Mouse (Mus musculus) lung, postnatal 14 days (tissue): ENCODE data around the gene Cblb.

Experiments used
- DNase-seq: peaks from one replicate; pipeline ENCODE4 v3.0.0; 2021

Gene Cblb

DNA sequence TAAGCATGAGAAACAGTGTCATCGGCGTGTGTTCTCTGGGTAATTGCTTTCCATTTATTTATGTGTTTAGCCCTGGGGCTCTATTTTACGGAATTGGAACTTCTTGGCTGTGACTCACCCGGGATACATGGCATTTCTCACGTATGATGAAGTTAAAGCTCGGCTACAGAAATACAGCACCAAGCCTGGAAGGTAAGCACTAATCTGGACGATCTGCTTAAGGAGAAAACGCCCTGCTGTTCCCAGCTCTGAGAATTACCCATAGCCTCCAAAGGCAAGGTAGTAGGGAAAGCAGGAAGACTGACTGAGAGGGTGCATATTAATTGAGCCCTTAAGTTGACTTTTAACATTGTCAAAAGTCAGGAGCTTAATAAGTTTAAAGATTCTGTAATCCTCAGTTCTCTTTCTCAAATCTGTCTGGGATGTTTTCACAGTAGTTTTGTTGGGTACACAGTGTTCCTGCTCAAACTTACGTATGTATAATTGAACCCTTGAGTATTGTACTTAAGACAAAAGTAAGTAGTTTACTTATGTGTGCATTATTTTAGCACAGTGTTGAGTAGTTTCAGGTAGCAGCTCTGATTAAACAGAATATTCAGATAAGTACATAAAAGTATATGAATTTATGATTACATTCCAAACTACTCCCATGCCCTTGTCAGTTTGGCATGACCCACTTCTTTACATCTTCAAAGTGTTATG is 104.8 kb downstream of the Cblb start:
- no peak for DNase-seq

DNA sequence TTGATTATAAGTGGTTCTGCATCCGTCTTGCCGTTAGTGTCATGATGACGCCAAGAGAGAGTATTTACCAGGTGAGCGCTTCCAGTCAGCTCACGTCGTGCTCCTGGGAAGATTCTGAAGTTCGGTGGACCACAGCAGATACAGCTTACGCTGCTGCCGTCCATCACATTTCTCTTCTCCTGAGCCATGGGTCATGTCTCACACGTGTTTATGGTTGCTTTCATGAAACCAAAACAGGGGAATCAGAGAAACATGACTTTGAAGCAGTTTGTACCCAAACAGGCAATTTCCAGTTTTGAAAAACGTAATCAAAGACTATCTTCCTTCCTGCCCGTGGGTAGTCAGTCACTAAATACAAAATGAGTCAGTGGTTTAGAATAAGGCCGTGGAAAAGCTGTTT is 112.1 kb downstream of the Cblb start:
- no peak for DNase-seq

DNA sequence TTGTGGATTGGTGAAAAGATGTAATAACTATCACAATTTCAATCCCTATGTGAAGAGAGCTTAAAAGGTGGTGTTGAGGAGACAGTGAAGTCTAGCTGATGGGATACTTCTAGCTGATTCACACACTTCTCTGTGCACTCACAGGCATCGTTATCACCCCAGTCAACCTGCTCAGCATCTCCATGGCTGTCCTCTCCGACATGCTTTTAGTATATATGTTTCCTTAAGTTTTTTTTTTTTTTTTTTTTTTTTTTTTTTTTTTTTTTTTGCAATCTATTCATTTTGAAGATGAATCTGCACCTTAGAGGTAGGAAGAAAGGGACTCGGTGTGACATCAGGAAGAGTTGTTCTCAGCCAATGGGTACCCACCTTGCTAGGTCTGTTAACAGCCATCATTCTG is 112.8 kb downstream of the Cblb start:
- DNase-seq, result no peak

DNA sequence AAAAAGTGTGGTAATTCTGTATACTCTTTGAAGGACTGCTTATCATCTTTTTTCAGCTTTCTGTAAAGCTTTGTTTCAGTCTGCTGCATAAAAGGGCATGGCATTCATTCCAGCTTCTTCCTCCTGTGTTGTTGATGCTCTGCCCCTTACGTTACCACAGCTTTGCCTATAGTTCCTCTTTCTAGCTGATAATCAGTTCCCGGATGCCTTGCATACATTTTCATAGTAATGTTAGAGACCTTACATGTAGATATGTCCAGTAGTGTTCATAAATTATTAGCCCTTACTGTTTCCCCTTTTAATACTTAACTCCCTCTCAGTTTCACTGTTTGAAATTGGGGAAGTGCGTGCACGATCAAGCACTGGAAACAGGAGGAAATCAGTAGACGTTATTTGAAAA is 113.8 kb downstream of the Cblb start:
- no peak for DNase-seq

DNA sequence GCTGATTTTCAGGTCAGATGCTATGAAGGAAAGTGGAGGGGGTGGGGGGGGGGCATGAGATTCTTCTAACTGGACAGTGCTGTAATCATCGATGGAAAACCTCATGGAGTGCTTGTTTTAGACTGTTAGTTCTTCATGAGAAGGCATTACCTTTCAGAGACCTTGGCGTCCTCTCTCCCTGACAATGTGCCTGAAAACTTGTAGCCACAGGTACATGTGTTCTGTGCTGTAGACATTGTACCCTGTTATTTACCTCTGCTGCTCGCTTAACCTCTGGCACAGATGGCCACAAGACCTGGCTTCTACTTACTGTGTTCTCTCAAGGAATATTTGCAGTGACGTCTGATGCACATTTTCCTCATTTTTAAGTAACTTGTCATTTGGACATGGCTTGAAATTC is 114.5 kb downstream of the Cblb start:
- DNase-seq, result no peak

DNA sequence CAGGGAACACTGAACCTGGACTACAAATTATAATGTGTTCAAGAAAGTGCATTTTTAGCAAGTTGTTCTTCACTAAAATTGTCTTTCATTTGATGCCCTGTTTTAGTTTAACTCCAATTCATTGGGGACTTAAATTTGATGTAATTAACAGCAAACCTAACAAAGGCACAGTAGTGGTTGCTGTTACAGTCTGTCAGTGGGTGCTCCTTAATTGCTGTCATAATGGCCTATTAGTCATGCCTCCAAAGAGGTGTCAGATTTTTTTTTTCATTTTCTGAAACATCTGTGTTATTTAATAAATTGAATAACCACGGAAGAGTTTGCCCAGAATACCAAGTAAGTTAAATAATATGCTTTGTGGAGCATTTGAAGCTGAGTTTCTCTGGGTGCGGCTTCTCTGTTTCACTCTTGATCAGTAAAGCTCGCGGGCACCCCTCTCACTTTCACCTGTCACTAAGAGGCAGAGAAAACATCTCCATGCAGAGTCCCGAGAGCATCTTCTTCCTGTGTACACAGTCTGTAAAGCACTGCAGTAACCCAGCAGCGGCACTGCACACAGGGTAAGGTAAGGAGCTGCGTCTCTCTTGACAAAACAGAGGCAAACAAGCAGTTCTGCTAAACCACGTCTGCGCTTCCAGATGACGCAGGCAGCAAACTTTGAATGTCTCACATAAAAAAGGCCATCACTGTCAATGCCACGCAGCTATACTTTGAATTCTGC is 116.1 kb downstream of the Cblb start:
- DNase-seq, result no peak

DNA sequence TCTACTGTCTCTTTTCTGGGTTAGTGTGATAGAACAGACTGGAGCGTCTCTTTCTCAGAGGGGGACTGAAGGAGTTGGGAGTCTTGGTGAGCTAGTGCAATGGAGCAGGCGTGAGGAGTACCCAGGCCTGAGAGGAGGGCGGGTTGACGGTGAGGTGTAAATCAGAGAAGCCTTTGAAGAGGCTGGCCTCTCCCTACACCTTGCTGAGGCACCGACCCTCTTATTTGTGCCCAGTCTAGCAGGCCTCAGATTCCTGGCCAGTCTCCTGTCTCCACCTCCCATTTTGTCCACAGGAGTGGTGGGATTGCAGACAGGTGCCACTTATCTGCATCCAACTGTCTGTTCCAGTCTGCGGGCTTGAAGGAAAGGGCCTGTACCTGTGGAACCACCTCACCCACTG is 117.0 kb downstream of the Cblb start:
- no peak for DNase-seq

DNA sequence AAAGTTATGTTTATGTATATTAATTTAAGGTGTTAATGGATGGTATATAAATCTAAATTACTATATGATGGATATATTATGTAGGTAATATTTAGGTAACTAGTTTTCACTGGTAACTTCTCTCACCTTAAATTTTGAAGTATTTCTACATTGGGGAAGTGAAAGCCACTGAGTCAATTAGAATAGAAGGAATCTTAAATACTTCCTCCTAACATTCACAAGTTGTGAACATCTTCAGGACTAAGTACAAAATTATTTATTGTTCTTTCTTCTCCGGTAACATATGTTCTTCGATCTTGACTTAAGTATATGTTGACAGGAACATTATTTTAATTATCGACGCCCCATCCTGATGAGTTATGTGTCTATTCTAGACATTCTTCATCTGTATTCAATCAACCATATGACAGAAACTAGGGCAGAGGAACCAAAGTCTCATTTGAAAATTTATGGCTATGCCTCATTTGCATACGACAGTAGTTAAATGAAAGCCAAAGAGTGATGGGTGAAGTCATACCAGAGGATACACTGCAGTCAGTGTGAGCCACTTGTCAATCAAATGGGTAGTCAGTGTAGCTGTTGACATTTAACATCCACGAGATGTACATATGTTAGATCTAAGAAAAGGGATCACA is 118.2 kb downstream of the Cblb start:
- no peak for DNase-seq

DNA sequence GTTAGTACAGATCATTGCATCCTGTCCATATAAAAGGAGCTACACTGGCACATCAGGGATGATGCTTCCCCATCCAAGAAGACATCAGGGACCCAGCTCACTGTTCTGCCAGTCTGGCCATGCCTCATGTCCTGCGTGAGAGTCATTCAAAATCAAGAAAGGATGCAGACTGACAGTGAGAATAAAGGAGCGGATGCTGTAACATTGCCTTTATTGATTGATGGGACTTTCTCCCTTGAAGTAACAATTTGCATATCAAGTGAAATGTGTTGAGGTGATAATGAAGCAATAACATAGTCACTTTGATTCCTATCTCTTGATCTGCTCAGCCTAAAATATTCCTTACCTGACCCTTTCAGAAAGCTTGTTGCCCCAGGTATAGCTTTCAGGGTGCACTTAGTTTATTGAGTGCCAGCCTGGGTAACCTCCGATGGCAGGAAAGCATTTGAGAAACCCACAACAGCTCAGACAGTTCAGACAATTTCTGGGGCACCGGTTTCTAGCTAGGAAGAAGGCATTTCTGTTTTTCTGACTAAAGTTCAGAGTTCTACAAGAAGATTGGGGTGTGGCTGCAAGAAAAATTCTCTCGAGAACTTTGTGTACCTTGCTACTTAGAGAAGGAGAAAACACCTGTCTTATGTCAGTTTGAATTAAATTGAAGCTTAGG is 124.1 kb downstream of the Cblb start:
- DNase-seq, result no peak

DNA sequence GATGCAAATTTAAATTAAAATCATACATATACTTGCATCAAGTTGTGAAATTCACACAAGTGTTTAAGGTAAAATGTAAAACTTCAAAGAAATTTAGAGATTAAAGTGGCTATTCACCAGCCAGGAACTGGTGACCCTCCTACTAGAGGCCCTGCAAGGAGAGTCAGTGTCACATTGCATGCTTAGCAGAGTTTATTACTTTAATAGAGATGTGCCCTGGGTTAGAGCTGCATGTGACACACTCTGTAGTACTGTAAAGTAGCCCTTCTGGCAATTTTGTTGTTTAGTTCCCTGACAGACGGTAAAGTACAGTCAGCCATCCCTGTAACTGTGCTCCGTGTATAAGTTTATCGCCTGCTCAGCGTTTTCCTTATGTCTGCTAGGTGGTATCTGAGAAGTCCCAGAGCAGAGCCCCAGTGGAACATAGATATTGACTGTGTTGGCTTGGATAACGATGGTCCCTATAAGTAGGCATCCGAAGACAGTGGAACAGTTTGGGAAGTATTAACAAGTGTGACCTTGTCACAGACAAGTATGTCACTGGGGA is 129.0 kb downstream of the Cblb start:
- DNase-seq, result no peak

DNA sequence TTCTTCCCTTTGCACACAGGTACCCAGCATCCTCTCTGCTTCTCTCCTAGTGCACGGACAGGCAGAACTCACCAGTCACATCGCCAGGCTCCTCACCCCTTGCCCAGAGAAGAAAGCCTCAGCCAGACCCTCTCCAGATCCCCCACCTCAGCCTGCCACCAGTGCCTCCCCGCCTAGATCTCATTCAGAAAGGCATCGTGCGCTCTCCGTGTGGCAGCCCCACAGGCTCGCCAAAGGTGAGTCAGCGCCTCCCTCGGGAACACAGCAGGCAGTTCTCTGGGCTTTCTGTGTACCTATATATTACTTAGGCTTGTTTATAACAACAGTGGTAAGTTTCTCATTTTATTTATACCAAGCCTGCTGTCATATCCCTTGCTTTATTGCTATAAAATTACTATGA is 133.2 kb downstream of the Cblb start:
- DNase-seq, result no peak

DNA sequence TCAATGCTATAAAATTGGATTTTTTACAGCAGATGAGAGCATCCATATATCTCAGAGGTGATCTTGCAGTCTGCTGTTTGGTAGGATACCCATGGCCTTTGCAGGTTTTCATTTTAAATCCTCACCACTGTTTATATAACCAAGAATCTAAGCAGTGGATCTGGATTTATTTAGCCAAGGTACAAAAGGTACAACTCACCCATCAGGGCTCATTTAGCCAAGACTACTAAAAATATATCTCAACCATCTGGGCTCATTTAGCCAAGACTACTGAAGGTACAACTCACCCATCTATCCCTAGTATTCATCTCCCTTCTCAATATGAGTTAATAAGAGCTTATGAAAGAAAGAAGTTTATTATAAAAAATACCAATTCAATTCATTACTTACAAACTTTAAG is 142.2 kb downstream of the Cblb start:
- DNase-seq, result no peak

DNA sequence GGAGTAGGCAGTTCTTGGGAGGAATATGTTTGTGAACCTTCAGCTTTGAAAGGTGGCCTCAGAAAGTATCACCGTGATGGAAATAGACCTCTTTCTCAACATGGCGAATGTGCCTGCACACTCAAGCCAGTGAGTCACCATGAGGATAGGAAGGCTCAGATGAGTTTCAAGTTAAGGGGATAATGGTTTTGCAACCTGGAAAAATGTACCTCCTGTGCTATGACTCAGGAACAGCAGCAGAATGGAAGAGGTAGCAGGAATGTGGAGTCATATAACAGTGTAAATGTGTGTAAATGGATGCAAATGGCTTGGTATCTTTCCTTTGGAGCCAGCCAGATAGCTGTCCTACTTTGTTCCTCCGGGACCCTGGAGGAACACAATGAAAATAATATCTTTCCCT is 148.8 kb downstream of the Cblb start:
- no peak for DNase-seq

DNA sequence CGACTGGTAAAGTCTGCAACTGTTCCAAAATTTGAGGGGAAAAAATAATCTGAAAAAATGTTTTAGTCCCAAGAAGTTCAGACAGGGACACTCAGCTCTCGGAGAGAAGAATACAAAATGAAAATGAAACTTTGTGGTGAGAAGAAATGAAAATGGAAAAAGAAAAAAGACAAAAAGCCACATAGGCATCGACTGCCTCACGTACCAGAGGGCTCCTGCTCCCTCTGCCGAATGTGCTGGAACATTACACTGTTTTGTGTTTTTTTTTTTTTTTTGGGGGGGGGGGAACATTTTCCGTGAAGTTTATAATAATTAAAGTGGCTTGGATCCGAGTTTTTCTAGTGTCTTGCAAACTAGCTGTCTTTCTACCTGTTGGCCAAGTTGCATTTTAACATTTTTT is 151.0 kb downstream of the Cblb start:
- no peak for DNase-seq

DNA sequence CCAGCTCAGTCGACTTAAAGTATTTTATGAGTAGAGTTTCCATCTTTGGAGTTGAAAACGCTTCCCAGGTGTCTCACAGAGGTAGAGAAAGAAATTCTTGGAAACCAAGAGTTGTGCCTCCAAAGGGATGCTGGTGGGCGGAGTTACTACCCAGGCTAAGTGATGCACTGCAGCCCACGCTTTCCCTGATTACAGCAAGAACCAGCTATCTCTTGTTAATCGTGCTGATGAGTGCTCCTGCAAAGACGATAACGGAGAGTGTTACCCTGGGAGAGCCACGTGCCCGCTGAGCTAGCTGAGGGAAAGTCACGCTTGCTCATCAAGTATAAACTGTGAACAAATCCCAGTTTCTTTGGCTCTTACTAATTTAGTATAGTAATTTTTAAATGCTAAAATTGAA is 153.3 kb downstream of the Cblb start:
- DNase-seq, result no peak

DNA sequence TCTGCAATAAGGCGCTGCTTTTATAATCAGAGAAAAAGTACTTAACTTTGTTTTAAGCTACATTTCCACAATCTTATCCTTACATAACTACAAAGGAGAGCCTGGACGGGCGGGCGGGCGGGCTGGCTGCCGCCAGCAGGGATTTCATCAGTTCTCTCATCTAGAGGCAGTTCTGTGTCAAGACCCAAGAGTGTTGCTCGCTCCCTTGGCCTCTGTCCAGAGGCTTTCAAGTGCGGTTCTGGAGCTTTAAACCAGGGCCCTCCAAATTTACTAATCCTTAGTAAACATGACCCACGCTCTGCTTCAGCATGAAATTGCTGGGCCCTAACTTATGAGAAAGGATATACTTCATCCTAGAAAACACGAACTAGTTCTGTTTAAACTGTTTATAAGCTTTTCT is 155.7 kb downstream of the Cblb start:
- peak; percentile 71 for DNase-seq

DNA sequence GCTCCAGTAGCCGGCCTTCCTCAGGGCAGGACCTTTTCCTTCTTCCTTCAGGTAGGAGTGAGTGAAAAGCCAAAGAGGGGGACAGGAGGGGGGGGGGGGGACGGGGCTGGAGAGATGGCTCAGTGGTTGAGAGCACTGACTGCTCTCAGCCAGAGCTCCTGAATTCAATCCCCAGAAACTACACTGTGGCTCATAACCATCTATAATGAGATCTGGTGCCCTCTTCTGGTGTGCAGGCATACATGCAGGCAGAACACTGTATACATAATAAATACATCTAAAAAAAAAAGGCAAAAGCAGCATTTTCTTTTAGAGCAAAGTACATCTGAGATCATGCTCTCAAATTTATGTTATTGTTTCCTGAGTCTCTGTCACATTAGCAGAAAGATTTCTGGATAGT is 158.1 kb downstream of the Cblb start:
- no peak for DNase-seq

DNA sequence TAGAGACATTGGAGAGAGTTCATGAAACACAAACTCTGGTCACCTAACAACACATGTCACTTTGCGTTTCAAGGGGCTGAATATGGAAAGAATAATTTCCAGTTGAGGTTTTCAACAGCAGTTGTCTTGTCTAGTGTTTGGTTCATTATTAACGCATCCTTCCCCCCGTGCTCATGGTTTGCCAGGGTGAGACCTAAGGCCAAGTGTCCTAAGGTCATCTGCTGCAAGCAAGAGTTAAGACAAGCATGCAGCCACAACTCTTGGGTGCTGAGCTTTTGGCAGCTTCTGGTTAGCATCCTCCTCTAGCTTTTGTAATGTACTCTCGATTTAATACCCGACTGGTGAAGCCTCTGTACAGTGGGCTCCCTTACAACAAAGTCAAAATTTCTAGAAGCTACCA is 159.7 kb downstream of the Cblb start:
- DNase-seq, result no peak

DNA sequence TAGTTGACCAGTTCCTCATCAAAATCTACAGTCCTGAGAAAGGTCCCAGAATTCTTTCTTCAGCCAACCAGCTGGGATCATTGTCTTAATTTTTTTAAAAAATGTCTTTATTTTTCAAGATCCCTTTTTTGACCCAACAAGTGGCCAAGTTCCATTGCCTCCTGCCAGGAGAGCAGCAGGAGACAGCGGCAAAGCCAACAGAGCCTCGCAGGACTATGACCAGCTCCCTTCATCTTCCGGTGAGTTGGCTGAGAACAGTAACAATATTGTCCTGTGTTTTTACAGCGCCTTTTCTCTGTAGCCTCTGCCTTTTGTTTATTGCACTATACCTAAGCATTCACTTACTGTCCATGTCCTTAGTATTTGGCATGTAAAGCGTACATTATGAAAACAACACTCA is 163.0 kb downstream of the Cblb start:
- DNase-seq, result no peak

DNA sequence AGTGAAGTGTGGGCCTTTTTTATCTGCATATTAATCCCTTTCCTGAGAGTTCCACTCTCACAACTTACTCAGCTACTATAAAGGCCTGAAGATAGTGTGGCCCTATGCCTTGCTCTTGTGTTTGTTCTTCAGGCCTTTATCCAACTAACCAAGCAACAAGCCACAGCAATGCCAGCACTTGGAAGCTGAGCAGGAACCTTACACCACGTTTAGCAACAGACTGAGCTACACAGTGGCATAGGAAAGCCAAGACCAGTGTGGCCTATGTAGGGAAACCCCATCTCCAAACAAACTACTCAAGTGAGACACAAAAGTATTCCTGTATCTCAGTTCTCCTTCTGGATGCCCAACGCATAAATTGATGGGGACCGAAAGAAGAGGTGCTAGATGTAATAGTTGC is 163.8 kb downstream of the Cblb start:
- DNase-seq, result no peak

DNA sequence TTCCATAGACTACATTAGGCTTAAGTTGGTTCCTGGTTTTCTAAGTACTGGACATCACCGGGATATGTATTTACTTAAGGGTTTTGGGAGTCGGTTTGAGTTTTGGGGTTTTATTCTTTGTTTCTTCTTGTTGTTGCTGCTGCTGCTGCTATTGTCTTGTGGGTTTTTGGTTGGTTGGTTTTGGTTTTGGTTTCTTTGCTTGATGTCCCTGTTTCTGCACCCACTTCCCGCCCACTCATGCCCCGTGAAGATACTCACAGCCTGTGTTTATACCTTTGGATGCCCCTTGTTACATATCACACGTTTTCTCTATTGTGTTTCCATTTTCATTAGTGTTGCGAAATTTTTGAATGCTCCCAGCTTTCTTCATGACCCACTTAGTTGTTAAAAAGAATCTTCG is 169.1 kb downstream of the Cblb start:
- no peak for DNase-seq

DNA sequence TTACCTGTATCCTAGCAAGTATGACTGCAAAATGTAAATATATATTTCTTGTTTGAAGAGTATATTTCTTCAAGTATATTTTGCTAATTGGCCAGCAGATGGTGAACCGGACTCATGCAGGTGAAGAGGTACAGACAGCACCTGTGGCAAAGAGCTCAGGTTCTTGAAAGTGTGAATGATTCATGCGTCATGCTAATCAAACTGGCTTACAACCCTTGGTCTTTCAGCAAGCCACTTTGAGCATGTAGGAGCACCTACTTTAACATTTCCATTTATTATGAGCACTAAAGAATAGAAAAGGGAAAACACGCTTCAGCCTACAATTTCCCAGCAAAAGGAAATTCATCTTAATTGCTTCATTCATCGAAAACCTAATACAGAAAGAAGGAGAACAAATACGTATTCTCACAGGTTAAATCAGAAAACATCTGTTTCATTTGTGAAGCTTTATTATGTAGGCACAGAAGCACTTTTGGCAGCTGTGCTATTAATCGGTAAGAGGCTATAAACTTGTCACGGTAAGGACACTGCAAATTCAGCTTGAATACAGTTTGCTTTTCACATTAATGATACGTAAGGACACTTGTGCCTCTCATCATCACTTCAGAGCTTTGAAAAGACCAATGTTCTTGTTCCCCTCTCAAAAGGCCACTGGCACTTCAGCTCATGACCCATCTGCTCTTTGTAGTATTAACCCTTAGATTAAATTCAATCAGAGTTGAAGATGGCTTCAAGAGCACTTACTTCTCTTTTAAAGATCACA is 180.0 kb downstream of the Cblb start:
- DNase-seq, result no peak

DNA sequence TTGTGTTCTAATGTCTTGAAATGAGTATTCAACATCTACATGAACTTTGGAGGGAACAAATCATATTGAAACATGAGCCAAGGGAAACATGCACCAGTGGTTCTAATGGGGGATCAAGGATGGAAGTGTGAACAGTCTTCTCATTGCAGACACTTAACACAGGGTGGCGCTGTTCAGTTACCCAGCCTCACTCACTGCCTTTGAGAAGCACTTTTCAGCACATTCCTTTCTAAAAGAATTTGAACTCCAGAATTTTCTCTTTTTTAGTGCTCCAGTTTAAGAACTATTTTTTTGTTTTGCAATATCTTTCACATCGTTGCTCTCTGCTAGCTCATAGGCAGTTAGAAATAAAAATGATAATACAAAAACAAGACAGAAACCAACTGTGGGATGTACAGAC is 188.0 kb downstream of the Cblb start:
- peak; percentile 52 for DNase-seq
